Mouse (Mus musculus) liver, postnatal 0 days (tissue): Measurements from ENCODE around the gene Vmn1r61. TPM values are rescaled to one million over a fixed set of nuclear protein-coding genes. Genes with fewer than 3 reads are reported as not detected.

Experiments used
- ATAC-seq: fragments of 200-750 bp; cut with Nextera tagmentation; 2 replicates; pipeline ENCODE4 v1.8.0; 2017; ENCODE audit warnings: mild to moderate bottlenecking, moderate library complexity
- DNase-seq: peaks from one replicate; pipeline ENCODE4 v3.0.0-alpha.2; 2016
- H3K27ac ChIP-seq: fragments of 300-500 bp; sonication (generic); 2 replicates; pipeline ENCODE4 v1.5.1; 2014; ENCODE audit warnings: antibody characterized with exemption, moderate library complexity, mild to moderate bottlenecking, low read depth
- H3K27me3 ChIP-seq: fragments of 300-500 bp; sonication (generic); 2 replicates; pipeline ENCODE4 v1.6.1; 2014; ENCODE audit warnings: low read length, control low read depth, mixed read lengths; ENCODE audit not compliant: insufficient read depth
- H3K36me3 ChIP-seq: fragments of 300-500 bp; sonication (generic); replicated peaks from 2 replicates; pipeline ENCODE4 v1.6.1; 2014; ENCODE audit warnings: mild to moderate bottlenecking, control low read depth, low read length, moderate library complexity, mixed read lengths; ENCODE audit not compliant: insufficient read depth
- H3K4me1 ChIP-seq: fragments of 300-500 bp; sonication (generic); 2 replicates; pipeline ENCODE4 v1.6.1; 2014; ENCODE audit warnings: antibody characterized with exemption, mild to moderate bottlenecking, control low read depth; ENCODE audit not compliant: insufficient read depth
- H3K4me2 ChIP-seq: fragments of 300-500 bp; sonication (generic); 2 replicates; pipeline ENCODE4 v1.6.1; 2014; ENCODE audit warnings: low read depth, mild to moderate bottlenecking, low read length, moderate library complexity, mixed read lengths
- H3K4me3 ChIP-seq: fragments of 300-500 bp; sonication (generic); 2 replicates; pipeline ENCODE4 v1.5.1; 2014; ENCODE audit warnings: low read depth, low read length
- H3K9ac ChIP-seq: fragments of 300-500 bp; sonication (generic); replicated peaks from 2 replicates; pipeline ENCODE4 v1.6.1; 2014; ENCODE audit warnings: mild to moderate bottlenecking, moderate library complexity
- H3K9me3 ChIP-seq: fragments of 300-500 bp; sonication (generic); 2 replicates; pipeline ENCODE4 v1.6.1; 2016; ENCODE audit warnings: mild to moderate bottlenecking, control low read depth, low read length, mixed read lengths
- CTCF ChIP-seq: sonication (generic); IDR thresholded peaks from 2 replicates; pipeline ENCODE4 v1.5.1; 2016; ENCODE audit warnings: antibody characterized with exemption, low read depth
- EP300 ChIP-seq: IDR thresholded peaks from 2 replicates; pipeline ENCODE4 v1.6.1; 2016; ENCODE audit warnings: antibody characterized with exemption, low read depth, mild to moderate bottlenecking
- polyA plus RNA-seq: library from polyadenylated mRNA; unstranded; fragments of >200 nt; fragmentation: Nextera tagmentation; extraction: Ambion mirVana; gene quantifications from 2 replicates; pipeline ENCODE4 v1.2.1, GENCODE M21; 2015

Vmn1r61 gene
- not detected in 2 replicates for polyA plus RNA-seq

DNA sequence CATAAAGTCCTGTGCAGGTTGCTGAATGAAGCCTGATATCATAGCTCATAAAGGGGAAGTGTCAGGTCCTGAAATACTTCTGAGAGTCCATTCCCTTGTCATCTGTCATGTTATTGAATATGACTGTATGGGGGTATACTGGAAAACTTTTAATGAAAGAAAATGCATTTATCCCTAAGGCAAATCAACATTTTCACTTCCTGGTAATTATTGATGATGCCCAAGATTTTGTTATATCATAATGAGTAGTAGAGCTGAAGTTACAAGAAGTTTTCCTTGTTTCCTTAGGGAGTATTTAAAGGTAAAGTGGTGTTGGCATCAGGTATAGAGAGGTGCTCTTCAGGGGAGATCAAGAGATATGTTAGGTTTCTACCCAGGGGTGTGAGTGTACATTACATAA is at the start of gene Vmn1r61:
Gene Vmn1r61 (minus strand): TSS at position 101 of the 400 bp plus-strand sequence.
- H3K4me3 ChIP-seq: no peak within 1 kb of the TSS
- no peak within 1 kb of the TSS for H3K27ac ChIP-seq

More for the DNA sequence above, at the start of gene Vmn1r61:
- Histone ChIP-seq H3K27me3 (no peaks in the 10 kb centered on the region), H3K36me3 (no peaks in the 10 kb centered on the region), H3K9me3 (no peaks in the 10 kb centered on the region), H3K4me2 (no peak within 1 kb of the TSS), H3K4me1 (no peaks in the 10 kb centered on the region), H3K9ac (no peak within 1 kb of the TSS)
- ATAC-seq: no peak
- no peak for DNase-seq
- no peak for TF ChIP-seq EP300
- TF ChIP-seq CTCF: no peak

Other genes starting within 250 kb of the Vmn1r61 start
- gene Vmn1r58, start 199.9 kb downstream of the Vmn1r61 start, polyA plus RNA-seq: not detected in 2 replicates
- gene Vmn1r59, start 156.5 kb downstream of the Vmn1r61 start, polyA plus RNA-seq: not detected in 2 replicates
- gene Vmn2r28, start 119.3 kb downstream of the Vmn1r61 start, polyA plus RNA-seq: not detected in 2 replicates
- not detected in 2 replicates for gene Vmn1r60, start 66.0 kb downstream of the Vmn1r61 start, polyA plus RNA-seq
- not detected in 2 replicates for gene Vmn1r62, start 60.3 kb upstream of the Vmn1r61 start, polyA plus RNA-seq
- not detected in 2 replicates for gene Vmn1r63, start 192.2 kb upstream of the Vmn1r61 start, polyA plus RNA-seq